Mouse (Mus musculus) urinary bladder, postnatal 14 days (tissue): ENCODE data around the gene Prtg.

Source experiments
- DNase-seq: peaks from one replicate; pipeline ENCODE4 v3.0.0; 2021; ENCODE audit warnings: low spot score

Gene Prtg

DNA sequence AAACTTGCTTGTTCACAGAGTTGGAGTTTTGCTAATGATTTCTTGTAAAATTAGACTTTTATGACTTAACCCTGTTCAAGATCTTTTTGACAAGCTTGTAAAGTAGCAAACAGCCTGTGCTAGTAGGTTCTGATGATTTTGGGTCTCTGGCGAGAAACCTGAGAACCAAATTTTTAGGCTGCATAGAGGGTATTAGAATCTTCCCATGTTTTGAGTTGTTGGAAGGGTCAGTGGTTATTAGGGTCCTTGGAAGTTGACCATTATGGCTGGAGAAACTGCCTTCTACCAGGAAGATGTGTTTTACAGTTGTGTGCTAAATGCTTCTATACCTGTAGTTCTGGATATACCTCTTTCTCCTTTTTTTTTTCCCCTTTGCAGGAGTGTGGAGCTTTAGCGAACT is 2.4 kb downstream of the Prtg start:
- DNase-seq, result no peak

DNA sequence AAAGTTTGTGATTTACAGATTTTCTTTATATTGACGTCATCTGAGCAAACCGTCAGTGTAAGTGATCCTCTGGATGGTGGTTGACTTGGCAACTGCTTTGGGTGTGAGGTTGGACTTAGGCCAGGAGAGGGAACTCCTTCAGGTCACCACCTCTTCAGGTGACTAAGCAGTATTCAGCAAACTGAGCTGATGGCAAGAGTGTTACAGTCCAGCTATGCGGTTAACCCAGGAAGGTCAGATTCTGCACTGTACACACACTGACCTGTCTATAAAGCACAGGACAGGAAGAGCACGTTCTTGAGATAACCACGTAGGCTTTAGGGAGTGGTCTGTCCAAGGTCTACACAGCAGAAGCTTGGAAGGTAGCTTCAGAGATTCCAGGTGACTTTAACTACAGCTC is 3.9 kb downstream of the Prtg start:
- DNase-seq, result no peak

DNA sequence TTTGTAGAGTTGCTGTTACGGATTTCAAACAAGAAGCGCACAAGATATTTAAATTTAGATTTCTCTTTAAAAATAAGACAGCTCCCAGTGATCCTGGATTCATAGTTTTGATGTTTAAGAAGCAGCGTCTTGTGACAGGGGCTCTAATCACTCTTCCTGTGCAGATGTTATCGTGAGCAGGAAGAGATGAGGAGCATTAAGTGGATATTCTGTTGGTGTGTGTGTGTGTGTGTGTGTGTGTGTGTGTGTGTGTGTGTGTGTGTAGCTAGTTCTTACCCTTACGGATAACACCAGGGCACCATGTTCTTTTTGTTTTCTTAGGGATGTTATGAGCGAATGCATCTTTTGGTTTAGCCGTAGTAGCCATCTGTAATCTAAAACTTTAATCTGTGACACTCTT is 5.4 kb downstream of the Prtg start:
- no peak for DNase-seq

DNA sequence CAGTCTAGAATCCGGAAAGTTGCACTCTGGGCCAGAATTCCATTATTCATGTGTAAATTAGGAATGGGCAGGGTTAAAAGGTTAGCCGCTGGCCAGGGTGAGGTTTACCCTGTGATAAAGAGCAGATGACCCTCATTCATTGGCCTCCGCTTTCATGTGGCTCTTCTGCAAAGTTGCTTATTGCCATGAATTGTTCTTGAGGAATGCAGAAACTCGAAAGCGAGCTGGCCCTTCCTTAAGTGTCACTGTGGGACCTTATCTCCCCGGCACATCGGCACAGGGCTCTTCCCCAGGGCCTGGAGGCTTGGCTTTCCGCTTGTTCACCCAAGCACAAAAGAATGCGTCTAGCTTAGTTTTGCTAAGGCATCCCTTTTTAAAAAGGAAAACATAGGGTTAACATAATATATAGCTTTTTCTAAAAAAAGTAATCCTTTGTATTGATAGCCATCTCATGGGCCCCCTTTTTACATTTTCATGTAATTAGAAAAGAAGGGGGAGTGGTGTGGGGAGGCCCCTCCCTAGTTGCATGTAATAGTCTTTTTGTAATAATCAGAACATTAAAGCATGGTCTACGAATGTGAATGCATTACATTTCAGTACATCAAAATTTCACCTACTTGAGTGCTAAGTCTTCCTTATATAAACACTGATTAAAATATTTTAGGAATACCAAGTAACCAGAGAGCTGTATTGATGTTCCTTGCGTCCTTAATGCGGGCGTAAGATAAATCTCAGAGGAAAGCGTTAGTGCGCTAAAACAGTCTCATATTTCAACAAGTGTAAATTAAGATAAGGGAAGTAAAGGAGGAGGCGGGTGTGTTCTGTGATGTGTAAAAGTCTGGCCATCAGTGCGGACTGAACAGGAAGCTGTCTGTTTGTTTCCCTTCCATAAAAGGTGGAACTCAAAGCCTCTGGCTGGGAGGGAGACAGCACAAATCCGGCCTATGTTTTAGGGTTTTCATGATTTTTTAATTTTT is 6.2 kb downstream of the Prtg start:
- DNase-seq, result no peak

DNA sequence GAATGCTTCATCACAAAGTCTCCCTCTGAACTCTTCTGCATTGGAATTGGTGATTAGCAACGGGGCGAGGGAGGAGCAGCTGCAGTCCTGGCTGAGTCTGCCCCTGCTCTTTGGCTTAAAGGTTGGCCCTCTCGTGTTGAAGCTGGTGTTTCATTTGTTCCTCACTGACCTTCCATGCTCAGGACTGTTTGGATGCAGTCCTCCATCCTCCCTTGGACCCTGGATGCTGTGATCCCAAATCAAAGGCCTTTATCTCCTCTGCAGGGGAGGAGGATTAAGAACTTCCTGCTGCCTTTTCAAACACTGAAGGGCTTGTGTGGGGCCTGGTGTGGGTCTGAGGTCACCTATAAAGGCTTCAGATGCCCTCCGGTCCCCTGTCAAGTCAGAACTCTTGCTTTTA is 18.8 kb downstream of the Prtg start:
- no peak for DNase-seq

DNA sequence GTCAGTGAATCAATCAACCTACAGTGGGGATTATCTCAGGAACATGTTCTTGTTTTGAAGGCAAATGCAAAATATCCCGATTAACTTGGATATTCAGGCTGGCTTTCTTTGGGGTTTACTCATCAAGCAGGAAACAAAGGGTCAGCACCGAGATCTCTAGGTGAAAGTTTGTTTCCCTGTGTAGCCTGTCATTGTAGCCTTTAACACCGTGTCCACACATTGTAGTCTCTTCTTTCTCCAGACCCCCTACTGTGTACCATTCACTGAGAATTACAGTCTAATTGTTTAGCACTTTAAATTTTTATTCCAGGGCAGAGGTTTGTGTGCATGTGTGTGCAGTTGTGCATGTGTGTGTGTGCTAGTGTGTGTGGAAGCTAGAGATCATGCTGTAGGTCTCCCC is 19.3 kb downstream of the Prtg start:
- DNase-seq, result no peak

DNA sequence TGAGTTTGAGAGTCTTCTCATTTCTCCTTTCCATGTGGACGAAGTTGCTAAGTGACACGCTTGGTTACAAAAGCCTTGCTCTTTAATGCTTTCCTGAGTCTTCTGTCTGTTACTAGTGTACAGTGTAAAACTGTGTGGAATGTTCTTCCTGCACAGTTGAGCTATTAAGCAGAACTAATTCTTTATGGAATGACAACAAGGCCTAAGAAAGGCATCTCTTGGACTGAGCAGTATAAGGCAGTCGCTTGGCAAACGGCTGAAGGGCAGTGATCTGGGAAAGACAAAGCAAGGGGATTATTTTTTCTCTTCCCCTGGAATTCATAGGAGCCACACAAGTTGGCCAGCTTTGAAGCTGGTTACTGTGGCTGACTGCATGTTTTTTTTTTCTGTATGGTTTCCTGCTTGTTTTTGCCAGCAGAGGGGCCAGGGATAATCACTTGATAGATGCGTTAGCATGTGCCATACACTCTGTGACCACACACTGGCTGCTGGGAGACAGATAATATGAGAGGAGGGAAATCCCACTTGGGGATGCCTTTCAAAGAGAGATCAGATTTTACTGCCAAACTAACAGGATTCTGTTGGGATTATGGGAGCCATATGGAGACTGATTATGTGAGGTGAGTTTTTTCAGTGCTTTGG is 22.1 kb downstream of the Prtg start:
- no peak for DNase-seq

DNA sequence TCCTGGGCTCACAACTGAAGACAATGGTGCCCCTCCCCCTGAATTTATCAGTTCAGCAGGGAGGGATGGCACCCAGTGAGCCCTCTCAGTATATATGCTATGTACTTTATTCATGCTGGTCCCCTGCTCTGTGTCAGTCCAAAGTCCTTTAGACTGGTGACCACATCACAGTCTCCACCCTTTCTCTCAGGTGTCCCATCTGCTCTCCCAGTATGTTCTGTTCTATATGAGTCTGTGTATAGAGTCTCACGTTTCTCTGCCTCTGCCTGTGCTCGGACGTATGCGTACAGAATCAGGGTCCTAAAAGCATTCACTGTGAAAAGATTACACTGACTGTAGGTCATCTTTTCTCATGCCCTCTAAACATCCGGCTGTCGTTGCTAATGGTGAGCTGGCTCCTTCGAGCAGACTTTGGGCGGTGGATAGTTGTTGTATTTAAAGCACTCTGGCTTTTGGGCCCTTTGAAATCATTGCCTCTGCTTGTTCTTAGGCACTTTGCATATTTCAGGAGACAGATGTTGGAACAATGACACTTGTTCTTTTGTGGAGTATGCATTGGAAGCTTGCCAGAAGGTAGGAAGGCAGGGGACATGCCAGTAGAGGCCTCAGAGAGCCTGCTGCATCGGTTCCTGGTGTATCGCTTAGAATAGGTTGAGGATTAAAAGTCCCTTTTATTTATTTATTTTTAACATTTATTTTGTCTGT is 27.5 kb downstream of the Prtg start:
- DNase-seq, result no peak

DNA sequence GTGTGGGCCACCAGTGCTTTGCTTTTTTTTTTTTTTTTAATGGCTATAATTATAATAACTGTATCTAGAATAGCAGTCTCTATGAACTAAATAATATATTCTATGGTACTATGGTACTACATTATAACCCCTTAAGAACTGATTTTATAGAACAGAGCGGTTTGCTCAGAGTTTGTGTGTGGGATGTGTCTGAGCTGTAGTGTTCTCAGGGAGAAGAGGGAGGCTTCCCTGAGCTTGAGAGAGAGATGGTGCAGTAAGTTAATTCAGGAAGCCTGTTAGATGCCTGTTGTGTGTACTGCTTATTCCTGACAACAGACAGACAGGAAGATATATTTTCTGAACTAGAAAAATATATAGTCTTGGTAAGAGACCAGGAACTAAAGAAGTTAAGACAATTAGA is 28.3 kb downstream of the Prtg start:
- DNase-seq, result no peak

DNA sequence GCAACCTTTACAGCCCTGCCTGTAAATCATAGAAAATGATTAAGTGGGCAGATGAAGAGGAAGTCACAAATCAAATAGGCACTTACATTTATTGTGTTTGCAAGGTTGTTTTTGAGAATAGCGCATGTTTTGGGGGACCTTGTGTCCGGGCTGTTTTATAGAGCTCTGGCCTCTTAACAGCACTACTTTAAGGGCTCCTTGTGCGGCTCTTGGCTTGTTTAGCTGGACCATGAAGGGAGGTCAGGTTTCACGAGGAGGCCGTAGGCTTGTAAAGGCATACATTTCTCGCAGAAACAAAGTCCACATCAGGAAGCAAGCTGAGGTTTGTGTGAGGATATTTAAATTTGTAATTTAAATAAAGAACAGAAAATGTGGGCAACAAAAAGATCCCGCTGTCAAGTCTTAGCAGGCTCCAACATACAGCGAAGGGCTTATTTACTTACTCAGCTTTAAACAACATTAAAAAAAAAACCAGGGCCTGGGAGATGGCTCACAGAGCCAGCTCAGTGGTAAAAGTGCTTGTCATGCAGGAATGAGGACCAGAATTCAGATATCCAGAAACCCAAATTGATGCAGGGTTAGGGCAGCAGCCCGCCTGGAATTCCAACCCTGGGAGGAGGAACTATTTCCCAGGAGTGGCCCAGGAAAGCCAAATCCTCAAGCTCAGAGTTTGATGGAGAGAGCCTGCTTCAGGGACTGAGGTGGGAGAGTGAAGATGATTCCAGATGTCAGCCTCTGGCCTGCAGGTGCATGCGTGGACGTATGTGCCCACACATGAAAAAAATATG is 30.2 kb downstream of the Prtg start:
- no peak for DNase-seq

DNA sequence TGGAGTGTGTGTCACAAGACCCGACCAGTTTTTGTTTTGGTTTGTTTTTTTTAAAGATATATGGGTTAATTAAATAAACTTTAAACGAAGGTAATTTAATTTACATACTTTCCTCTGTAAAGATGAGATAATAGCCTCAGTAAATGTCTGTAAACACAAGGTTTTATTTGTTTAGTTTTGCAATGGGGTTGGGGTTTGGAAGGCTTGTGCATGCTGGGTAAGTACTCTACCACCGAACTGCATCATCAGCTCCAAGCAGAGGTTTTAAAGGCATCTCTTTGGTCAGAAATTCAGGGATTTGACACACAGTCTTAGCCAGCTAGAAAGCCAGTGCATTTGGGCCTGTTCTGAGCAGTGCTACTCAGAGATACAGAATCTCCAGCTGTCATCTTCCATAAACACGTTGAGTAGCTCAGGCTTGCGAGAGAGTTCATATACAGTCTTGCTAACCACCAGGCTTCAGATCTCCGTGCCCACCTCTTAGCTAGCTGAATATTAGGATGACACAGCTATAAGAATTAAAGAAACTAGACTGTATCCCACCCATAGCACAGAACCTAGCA is 31.0 kb downstream of the Prtg start:
- DNase-seq, result no peak

DNA sequence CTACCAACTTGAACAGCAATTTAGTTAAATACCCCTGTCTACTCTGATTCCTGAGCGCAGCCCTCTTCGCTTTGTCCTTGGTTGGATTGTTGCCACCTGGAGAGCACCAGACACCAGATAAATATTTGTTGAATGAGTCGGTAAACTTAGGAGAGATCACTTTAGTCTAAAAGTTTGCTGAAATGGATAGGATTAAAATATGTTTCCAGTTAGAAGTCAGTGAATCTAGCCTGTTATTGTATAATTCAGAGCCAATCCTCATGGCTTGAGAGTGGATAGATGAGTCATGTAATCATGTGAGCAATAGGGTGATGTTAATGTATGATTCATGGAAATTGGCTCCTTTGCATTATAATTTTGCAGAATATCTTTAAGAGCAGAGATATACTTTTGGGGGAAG is 31.6 kb downstream of the Prtg start:
- no peak for DNase-seq

DNA sequence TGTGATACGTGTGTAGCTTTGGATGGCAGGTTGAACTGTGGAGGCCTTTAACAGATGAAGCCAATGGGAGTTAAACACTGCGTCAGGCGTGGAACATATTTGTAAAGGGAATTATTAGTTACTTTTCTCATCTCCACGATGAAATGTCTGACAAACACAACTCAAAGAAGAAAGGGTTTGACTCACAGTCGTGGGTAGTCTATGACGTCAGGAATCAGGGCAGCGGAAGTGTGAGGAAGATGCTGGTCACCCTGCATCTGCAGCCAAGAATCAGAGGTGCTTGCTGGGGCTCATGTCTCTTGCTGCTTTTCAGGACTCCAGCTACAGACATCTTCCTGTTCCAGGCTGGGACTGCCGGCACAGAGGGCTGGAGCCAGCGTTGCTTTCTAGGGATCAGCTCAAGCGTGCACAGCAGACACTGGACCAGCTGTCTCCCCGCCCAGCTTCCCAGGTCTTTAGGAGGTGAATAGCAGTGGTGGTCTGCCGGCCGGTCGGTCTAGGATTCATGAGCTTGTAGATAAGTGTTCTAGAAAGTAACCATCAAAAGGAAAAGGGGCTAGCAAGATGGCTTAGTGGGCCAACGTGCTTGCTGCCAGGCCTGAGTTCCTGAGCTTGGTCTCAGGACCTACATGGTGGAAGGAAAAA is 32.8 kb downstream of the Prtg start:
- DNase-seq, result no peak

DNA sequence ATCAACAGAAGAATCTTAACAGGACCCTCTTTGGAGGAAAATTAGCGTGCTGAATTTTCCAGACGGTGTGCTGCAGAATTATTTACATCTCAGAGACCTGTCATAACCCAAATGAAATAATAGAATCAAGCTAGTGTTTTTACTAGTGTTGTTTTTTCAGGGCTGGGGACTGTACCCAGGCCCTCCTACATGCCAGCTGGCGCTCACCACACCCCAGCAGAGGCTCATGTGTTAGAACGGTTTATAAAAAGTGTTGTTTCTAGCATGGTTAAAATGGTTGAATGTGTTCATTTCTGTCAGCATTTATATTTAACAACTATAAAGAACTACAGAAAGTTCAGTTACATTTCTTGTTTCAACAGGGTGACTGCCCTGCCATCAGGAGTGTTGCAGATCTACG is 37.8 kb downstream of the Prtg start:
- no peak for DNase-seq

DNA sequence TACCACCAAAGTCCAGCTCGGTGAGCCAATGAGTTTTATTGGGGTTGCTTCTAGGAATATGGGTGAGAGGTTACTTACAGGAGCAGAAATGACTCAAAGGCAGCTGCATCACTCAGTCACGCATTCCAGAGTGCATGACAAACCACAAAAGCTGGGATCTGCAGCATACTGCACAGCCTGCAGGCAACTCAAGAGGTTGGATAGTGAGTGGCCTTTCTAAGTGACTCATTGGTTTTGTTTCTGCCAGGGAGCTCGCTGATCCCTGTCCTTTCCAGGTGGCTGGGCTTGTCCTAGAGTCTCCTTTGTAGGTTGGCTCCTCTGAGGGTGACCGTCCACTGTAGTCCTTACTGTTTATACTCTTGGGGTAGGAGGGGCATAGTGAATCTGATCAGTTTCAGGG is 39.5 kb downstream of the Prtg start:
- no peak for DNase-seq

DNA sequence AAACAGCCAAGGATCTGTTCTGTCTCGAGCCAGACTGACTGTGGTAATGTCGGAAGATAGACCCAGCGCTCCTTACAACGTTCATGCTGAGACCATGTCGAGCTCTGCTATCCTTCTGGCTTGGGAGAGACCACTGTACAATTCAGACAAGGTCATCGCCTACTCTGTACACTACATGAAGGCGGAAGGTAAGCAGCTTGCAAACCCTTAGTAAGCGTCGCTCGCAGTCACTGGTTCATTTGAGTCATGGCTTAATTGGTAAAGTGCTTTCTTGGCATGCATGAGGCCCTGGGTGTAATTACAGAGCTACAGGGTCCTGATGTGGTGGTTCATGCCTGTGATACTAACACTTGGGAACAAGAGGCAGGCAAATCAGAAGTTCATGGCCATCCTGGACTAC is 44.9 kb downstream of the Prtg start:
- no peak for DNase-seq

DNA sequence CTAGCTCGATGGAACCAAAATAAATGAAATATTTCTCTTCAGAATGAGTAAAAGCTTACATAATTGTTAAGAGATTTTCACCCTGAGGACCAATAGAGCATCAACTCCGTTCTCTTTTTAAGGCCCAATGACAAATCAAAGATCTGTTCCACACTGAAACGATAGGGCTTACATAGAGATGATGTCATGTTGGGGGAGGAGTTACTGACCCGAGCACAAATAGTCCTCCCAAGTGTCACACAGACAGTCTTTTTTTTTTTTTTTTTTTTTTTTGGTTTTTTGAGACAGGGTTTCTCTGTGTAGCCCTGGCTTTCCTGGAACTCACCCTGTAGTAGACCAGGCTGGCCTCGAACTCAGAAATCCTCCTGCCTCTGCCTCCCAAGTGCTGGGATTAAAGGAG is 45.3 kb downstream of the Prtg start:
- DNase-seq, result no peak

DNA sequence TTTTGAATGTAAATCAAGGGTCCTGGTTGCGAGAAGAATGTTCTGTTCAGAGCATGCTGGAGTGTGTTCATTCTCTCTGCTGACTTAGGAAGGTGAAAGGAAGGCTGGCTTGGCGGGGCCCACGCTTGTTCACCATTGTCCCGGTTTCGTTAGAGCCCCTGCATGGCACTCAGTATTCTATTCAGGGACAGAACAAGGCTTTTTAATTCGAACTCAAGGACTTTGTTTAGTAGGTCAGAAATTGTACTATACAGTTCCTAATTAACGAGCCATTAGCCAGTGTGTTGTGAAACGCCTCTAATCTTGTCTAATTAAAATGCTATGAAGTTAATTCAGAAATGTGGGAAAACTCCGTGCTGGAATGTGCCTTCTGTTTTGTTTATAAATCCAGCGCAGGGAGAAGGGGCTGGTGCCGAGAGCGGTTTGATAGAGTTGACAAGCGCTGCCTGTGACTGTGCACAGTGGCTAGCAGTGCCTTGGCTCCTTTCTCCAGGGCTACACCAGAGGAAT is 47.1 kb downstream of the Prtg start:
- DNase-seq, result no peak

DNA sequence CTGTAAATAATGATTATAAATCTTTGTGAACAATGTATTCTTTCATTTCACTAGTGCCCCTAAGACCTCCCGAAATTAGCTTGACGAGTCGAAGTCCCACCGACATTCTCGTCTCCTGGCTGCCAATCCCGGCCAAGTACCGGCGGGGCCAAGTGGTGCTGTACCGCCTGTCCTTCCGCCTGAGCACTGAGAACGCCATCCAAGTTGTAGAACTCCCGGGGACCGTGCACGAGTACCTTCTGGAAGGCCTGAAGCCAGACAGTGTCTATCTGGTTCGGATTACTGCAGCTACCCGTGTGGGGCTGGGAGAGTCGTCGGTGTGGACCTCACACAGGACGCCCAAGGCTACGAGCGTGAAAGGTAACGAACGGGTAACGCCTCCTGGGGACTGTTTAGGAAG is 50.0 kb downstream of the Prtg start:
- no peak for DNase-seq

DNA sequence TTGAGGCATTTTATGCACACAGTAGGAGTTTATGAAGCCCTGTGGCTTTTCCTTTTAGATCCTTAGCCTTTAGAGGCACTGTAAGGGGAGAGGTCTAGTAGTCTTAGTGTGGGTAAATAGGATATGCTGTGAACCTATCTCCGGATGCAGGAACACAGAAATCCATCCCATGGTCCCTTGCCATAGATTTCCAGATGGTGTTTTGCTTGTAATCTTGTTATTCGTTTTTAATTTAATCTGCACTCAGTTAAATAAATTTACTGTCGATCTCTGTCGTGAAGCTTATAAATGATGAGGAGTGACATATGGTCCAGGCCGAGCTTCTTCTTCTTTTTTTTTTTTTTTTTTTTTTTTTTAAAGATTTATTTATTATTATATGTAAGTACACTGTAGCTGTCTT is 54.1 kb downstream of the Prtg start:
- no peak for DNase-seq

DNA sequence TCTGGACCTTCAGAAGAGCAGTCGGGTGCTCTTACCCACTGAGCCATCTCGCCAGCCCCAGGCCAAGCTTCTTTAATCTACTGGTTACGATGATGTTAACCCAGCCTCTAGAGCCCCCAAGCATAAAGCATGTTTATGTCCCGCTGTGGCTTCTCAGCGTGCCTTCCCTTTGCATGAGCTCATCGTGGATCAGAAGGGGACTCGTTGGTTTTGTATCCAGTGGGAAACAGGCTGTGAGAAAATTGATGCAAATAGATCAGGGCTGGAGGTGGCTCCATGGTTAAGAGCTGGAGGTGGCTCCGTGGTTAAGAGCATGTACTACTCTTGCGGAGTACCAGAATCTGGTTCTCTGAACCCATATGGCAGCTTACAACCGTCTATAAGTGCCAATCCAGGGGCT is 54.6 kb downstream of the Prtg start:
- DNase-seq, result no peak
